Mouse (Mus musculus): Measurements from ENCODE around the gene Atp8b2. TPM values are rescaled to one million over a fixed set of nuclear protein-coding genes. Genes with fewer than 3 reads are reported as not detected.

The Atp8b2 gene
- polyA plus RNA-seq, 1 experiment from 2014 or later = 1.4 TPM

GRCm38 (mm10) chr3:89912543-89913391 is 50.5 kb downstream of the Atp8b2 start, which contains the start of gene Il6ra:
Gene Il6ra (minus strand): TSS chr3:89913196.
- H3K4me3 ChIP-seq (ENCODE audit: low read depth, low read length) = peak within 1 kb of the TSS; percentile 77
- peak; percentile 90 for DNase-seq
- TF ChIP-seq EP300 (IDR thresholded peaks at IDR 0.05; ENCODE audit: low read depth) (peak; percentile 13; the same call in 1 of the 2 replicates), CTCF (IDR thresholded peaks at IDR 0.05; ENCODE audit: low read depth) (peak; percentile 38; the same call in 1 of the 2 replicates)
- peak within 1 kb of the TSS; percentile 77 for H3K9ac ChIP-seq (replicated peaks)
- ATAC-seq = peak; percentile 88
- H3K27me3 ChIP-seq (ENCODE audit: insufficient read depth, low read length) = peaks cover 9% of the 10 kb centered on the region; the same call in 1 of the 2 replicates
- WGBS (ENCODE audit: insufficient replicate concordance) = 1% methylated on average over 74 of the region's 75 CpGs
- no peaks in the 10 kb centered on the region for H3K9me3 ChIP-seq (ENCODE audit: low read length)
- H3K4me1 ChIP-seq (ENCODE audit: insufficient read depth) = peaks cover 33% of the 10 kb centered on the region
- peak within 1 kb of the TSS; percentile 96 for H3K27ac ChIP-seq (ENCODE audit: low read depth)
- H3K4me2 ChIP-seq (ENCODE audit: low read depth, low read length) = peak within 1 kb of the TSS; percentile 86
- 0 out of 2 replicates have a peak, but pooled peaks cover 3% of the 10 kb centered on the region for H3K36me3 ChIP-seq (replicated peaks; ENCODE audit: insufficient read depth, low read length)

DNA sequence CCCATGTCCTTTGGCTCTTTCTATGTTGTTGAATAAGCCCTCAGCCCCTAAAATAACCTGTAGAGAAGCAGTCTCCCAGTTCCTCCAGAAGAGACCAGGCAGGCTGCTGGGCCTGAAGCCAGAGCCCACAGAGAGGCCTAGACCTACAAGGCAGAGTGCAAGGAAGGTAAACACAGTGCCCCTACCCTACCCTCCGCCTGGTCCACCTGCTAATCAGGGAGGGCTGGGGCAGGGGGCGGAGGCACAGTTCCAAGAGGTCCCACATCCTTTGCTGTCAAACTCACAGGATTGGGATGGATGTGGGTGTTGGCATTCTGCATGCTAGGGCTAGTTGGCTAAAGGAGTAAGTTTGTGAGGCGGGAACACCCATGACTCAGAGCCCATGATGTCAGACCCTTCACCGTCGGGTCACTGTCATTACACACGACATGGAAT is 51.2 kb downstream of the Atp8b2 start:
- Histone ChIP-seq H3K4me2 (ENCODE audit: low read depth, low read length) (peak overlapping the region; percentile 86), H3K27ac (ENCODE audit: low read depth) (peak overlapping the region; percentile 96), H3K36me3 (replicated peaks; ENCODE audit: insufficient read depth, low read length) (peaks cover 3% of the 10 kb centered on the region; the same call in 1 of the 2 replicates), H3K4me3 (ENCODE audit: low read depth, low read length) (peak overlapping the region; percentile 77), H3K27me3 (ENCODE audit: insufficient read depth, low read length) (peaks cover 9% of the 10 kb centered on the region; the same call in 1 of the 2 replicates), H3K4me1 (ENCODE audit: insufficient read depth) (peaks cover 38% of the 10 kb centered on the region), H3K9me3 (ENCODE audit: low read length) (no peaks in the 10 kb centered on the region), H3K9ac (replicated peaks) (peak overlapping the region; percentile 77)
- ATAC-seq = peak; percentile 30
- DNase-seq = peak; percentile 56
- 28% methylated on average over 6 of the region's 6 CpGs for WGBS (ENCODE audit: insufficient replicate concordance)
- TF ChIP-seq EP300 (IDR thresholded peaks at IDR 0.05; ENCODE audit: low read depth) = no peak
- TF ChIP-seq CTCF (IDR thresholded peaks at IDR 0.05; ENCODE audit: low read depth) = no peak

- H3K4me3 ChIP-seq (ENCODE audit: low read depth, low read length) = peak overlapping the region; percentile 77
- H3K9ac ChIP-seq (replicated peaks) = 0 out of 2 replicates have a peak overlapping the region, but pooled peaks have one; percentile 13
- TF ChIP-seq EP300 (IDR thresholded peaks at IDR 0.05; ENCODE audit: low read depth) (no peak), CTCF (IDR thresholded peaks at IDR 0.05; ENCODE audit: low read depth) (no peak)
- 41% methylated on average over 3 of the region's 3 CpGs for WGBS (ENCODE audit: insufficient replicate concordance)
- ATAC-seq (peak; percentile 3; the same call in 1 of the 2 replicates), DNase-seq (peak; percentile 57)
- peaks cover 45% of the 10 kb centered on the region for H3K4me1 ChIP-seq (ENCODE audit: insufficient read depth)
- H3K36me3 ChIP-seq (replicated peaks; ENCODE audit: insufficient read depth, low read length) = peaks cover 3% of the 10 kb centered on the region; the same call in 1 of the 2 replicates
- peak overlapping the region; percentile 86 for H3K4me2 ChIP-seq (ENCODE audit: low read depth, low read length)
- peaks cover 9% of the 10 kb centered on the region; the same call in 1 of the 2 replicates for H3K27me3 ChIP-seq (ENCODE audit: insufficient read depth, low read length)
- peak overlapping the region; percentile 96 for H3K27ac ChIP-seq (ENCODE audit: low read depth)
- no peaks in the 10 kb centered on the region for H3K9me3 ChIP-seq (ENCODE audit: low read length)
These were observed 52.1 kb downstream of the Atp8b2 start for GRCm38 (mm10) chr3:89911207-89911606.

DNA sequence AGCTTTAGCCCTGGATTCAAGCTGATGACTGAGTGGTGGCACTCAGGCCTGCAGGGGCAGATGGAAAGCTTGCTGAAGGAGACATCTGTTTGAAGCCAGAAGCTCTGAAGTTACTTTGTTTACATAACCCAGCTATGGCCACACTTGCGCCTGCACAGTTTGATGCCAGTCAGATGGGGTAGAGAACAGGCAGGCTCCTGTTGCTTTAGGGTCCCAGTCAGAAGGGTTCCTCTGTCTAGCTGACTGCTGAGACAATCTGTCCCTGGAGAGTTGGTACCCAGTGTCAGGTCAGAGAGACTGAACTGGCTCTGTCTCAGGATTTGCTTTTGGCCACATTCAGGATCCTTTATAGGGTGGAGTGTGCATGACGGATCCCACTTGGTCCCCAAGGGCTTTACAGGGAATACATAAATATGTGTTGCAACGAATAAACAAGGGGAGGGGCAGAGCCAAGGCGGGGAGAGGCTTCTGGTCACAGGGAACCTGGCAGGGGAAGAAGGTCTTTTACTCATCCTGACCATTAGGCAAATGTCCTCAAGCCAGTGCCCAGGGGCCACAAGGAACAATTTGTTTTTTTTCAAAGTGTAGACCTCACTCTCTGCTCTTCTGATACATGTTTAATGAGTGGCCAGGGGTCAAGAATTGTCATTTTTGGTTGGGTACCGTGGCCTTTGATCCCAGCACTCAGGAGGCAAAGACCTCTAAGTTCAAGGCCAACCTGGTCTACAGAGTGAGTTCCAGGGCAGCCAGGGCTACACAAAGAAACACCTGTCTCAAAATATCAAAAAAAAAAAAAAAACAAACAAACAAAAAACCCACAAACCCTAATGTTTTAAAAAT is 53.4 kb downstream of the Atp8b2 start:
- Histone ChIP-seq H3K27ac (ENCODE audit: low read depth) (peak overlapping the region; percentile 41), H3K27me3 (ENCODE audit: insufficient read depth, low read length) (peaks cover 9% of the 10 kb centered on the region; the same call in 1 of the 2 replicates), H3K4me2 (ENCODE audit: low read depth, low read length) (peak overlapping the region; percentile 86), H3K9ac (replicated peaks) (0 out of 2 replicates have a peak overlapping the region, but pooled peaks have one; percentile 0), H3K9me3 (ENCODE audit: low read length) (no peaks in the 10 kb centered on the region), H3K4me1 (ENCODE audit: insufficient read depth) (peaks cover 56% of the 10 kb centered on the region), H3K36me3 (replicated peaks; ENCODE audit: insufficient read depth, low read length) (peaks cover 3% of the 10 kb centered on the region; the same call in 1 of the 2 replicates), H3K4me3 (ENCODE audit: low read depth, low read length) (no peak overlapping the region)
- TF ChIP-seq CTCF (IDR thresholded peaks at IDR 0.05; ENCODE audit: low read depth) (no peak), EP300 (IDR thresholded peaks at IDR 0.05; ENCODE audit: low read depth) (no peak; the same call in 1 of the 2 replicates)
- no peak for ATAC-seq
- WGBS (ENCODE audit: insufficient replicate concordance) = 41% methylated on average over 5 of the region's 5 CpGs
- DNase-seq = no peak

GRCm38 (mm10) chr3:89908836-89909235 is 54.5 kb downstream of the Atp8b2 start:
- no peak for ATAC-seq
- peaks cover 3% of the 10 kb centered on the region; the same call in 1 of the 2 replicates for H3K36me3 ChIP-seq (replicated peaks; ENCODE audit: insufficient read depth, low read length)
- no peak for DNase-seq
- no peaks in the 10 kb centered on the region for H3K9me3 ChIP-seq (ENCODE audit: low read length)
- H3K4me2 ChIP-seq (ENCODE audit: low read depth, low read length) = peak overlapping the region; percentile 19
- H3K9ac ChIP-seq (replicated peaks) = no peak overlapping the region
- H3K27me3 ChIP-seq (ENCODE audit: insufficient read depth, low read length) = peaks cover 9% of the 10 kb centered on the region; the same call in 1 of the 2 replicates
- no peak for TF ChIP-seq EP300 (IDR thresholded peaks at IDR 0.05; ENCODE audit: low read depth)
- no peak for TF ChIP-seq CTCF (IDR thresholded peaks at IDR 0.05; ENCODE audit: low read depth)
- 0 out of 2 replicates have a peak overlapping the region, but pooled peaks have one; percentile 2 for H3K27ac ChIP-seq (ENCODE audit: low read depth)
- no peak overlapping the region for H3K4me3 ChIP-seq (ENCODE audit: low read depth, low read length)
- WGBS (ENCODE audit: insufficient replicate concordance) = 68% methylated on average over 6 of the region's 6 CpGs
- peaks cover 58% of the 10 kb centered on the region for H3K4me1 ChIP-seq (ENCODE audit: insufficient read depth)
